Mouse (Mus musculus): ENCODE measurements around the gene Tnrc6b. TPM values are rescaled to one million over a fixed set of nuclear protein-coding genes. Genes with fewer than 3 reads are reported as not detected.

The Tnrc6b gene
- polyA plus RNA-seq, 1 experiment from 2014 or later, result 42.9 TPM

DNA sequence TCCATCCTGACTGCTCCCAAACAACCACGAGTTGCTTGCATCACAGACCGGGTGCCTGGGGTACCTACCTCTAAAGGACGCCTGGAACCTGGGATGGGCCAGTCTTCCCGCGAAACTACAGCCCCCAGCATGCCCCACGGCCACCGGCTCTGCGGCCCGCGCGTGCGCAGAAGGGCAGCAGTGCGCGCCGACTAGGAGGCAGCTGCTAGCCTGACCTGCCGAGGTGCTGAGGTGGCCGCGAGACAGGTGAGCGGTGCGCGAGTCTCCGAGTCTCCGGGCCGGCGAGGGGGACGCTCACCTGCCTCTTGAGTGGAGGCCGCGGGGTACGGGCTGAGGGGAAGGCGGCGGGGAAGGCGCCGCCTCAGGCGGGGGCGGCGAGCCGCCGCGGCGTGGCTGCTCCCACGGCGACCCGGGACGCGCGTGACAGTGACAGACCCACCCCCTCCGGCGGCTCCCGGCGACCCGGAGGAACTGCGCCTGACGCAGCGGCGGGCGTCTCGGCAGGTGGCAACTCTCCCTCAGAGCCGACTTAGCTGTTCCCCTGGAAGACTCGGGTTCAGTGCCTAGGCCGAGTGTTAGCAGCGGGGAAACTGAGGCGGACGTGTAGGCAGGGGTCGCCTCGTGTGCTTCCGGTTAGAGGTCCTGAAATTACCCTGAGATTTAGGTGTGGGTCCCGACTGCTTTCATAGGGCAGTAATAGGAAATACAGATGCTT lies 266.7 kb downstream of the Tnrc6b start, which contains the start of gene Sgsm3:
Gene Sgsm3, plus strand, starts transcription at position 146 of the 715 bp plus-strand sequence.
- no peaks in the 10 kb centered on the region for H3K36me3 ChIP-seq
- H3K9me3 ChIP-seq, result no peaks in the 10 kb centered on the region
- ATAC-seq (ENCODE audit: low FRiP score, low read depth), result peak; percentile 94
- H3K4me3 ChIP-seq, result peak within 1 kb of the TSS; percentile 74
- H3K9ac ChIP-seq, result peak within 1 kb of the TSS; percentile 68
- H3K4me2 ChIP-seq (replicated peaks), result peak within 1 kb of the TSS; percentile 89
- H3K27ac ChIP-seq, result no peak within 1 kb of the TSS
- H3K27me3 ChIP-seq (replicated peaks), result no peaks in the 10 kb centered on the region
- peaks cover 8% of the 10 kb centered on the region for H3K4me1 ChIP-seq
- WGBS, result under 1% methylated on average over 67 of the region's 67 CpGs

DNA sequence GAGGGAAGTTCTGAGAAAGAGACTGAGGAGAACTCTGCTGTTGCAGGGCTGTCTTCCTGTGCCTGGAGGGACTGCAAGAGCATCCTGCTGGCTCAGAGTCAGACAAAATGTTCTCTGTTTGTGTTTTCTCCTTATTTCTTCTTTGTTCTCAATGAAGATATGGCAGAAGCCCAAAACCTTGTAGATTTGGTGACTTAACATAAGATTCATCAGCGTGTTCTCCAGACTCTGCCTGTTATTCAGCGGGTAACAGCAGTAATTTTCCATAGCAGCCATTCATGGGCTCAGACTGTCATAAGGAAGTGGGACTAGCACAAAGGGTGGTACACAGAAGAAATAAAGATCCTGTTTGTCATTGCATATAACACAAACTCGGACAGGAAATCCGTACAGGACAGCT lies 268.5 kb downstream of the Tnrc6b start:
- 84% methylated on average over 4 of the region's 4 CpGs for WGBS
- H3K27ac ChIP-seq, result no peak overlapping the region
- no peaks in the 10 kb centered on the region for H3K36me3 ChIP-seq
- no peaks in the 10 kb centered on the region for H3K27me3 ChIP-seq (replicated peaks)
- H3K9ac ChIP-seq, result no peak overlapping the region
- H3K4me3 ChIP-seq, result no peak overlapping the region
- no peak overlapping the region for H3K4me2 ChIP-seq (replicated peaks)
- H3K4me1 ChIP-seq, result peaks cover 8% of the 10 kb centered on the region
- ATAC-seq (ENCODE audit: low FRiP score, low read depth), result no peak
- H3K9me3 ChIP-seq, result no peaks in the 10 kb centered on the region

GRCm38 (mm10) chr15:80981176-80981575 lies 270.1 kb downstream of the Tnrc6b start:
- H3K36me3 ChIP-seq, result no peaks in the 10 kb centered on the region
- no peak for ATAC-seq (ENCODE audit: low FRiP score, low read depth)

DNA sequence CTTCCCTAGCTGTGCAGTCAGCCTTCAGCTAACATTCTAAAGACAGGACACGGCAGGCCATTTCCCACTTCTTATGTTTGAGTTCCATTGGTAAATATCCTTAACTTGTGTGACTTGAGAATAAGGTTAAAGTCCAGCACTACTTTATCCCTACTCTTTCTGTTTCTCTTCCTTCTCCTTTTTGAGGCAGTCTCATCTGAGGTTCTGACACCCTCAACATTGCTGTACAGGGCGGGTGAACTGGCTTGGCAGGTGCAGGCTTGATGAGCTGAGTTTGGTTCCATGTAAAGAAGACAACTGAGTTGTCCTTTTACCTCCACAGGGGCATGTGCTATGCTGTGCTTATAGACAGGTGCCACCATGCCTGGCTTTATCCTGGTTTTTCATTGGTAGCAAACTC lies 272.2 kb downstream of the Tnrc6b start:
- Histone ChIP-seq H3K9me3 (no peaks in the 10 kb centered on the region), H3K27ac (no peak overlapping the region), H3K4me3 (no peak overlapping the region), H3K4me2 (replicated peaks) (no peak overlapping the region), H3K36me3 (no peaks in the 10 kb centered on the region), H3K4me1 (peaks cover 5% of the 10 kb centered on the region), H3K9ac (no peak overlapping the region), H3K27me3 (replicated peaks) (no peaks in the 10 kb centered on the region)
- 87% methylated on average over 2 of the region's 2 CpGs for WGBS
- ATAC-seq (ENCODE audit: low FRiP score, low read depth), result no peak

More at GRCm38 (mm10) chr15:80981176-80981575, 270.1 kb downstream of the Tnrc6b start:
- Histone ChIP-seq H3K27ac (no peak overlapping the region), H3K9ac (no peak overlapping the region), H3K4me3 (no peak overlapping the region), H3K27me3 (replicated peaks) (no peaks in the 10 kb centered on the region), H3K4me2 (replicated peaks) (no peak overlapping the region), H3K9me3 (no peaks in the 10 kb centered on the region), H3K4me1 (peaks cover 8% of the 10 kb centered on the region)
- 94% methylated on average over 4 of the region's 4 CpGs for WGBS

GRCm38 (mm10) chr15:80988331-80988730 lies 277.2 kb downstream of the Tnrc6b start:
- H3K27me3 ChIP-seq (replicated peaks), result no peaks in the 10 kb centered on the region
- H3K9ac ChIP-seq, result no peak overlapping the region
- no peak overlapping the region for H3K27ac ChIP-seq
- no peak for ATAC-seq (ENCODE audit: low FRiP score, low read depth)
- H3K4me2 ChIP-seq (replicated peaks), result no peak overlapping the region
- H3K4me3 ChIP-seq, result no peak overlapping the region
- no peaks in the 10 kb centered on the region for H3K9me3 ChIP-seq
- no peaks in the 10 kb centered on the region for H3K4me1 ChIP-seq
- 59% methylated on average over 1 of the region's 1 CpGs for WGBS
- H3K36me3 ChIP-seq, result no peaks in the 10 kb centered on the region

DNA sequence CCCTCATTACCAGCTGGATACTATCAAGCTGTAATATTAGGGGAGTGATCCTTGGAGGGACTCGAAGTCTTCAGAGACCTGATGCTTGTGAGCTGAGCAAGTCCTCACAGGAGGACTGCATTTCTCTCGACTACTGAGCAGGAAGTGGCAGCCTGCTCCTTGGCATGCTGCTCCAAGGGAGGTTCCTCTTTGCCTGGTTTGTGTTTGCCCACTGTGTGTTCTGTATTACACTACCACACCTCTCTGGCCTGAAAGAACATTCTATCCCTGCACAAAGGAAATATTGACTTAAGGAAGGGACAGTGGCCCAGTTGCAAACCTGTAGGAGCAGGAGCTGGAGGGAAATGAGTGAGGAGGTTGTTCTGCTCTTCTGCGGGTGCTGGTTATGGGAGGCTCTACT lies 278.6 kb downstream of the Tnrc6b start:
- Histone ChIP-seq H3K27ac (no peak overlapping the region), H3K9me3 (no peaks in the 10 kb centered on the region), H3K4me2 (replicated peaks) (no peak overlapping the region), H3K27me3 (replicated peaks) (no peaks in the 10 kb centered on the region), H3K4me1 (no peaks in the 10 kb centered on the region), H3K4me3 (no peak overlapping the region), H3K36me3 (no peaks in the 10 kb centered on the region), H3K9ac (no peak overlapping the region)
- ATAC-seq (ENCODE audit: low FRiP score, low read depth), result no peak
- 79% methylated on average over 3 of the region's 3 CpGs for WGBS

Small RNAs within 50 kb of the gene (microRNA-seq; reads per million reads assigned to microRNA genes)
- 11.6 reads per million, percentile 24 among the genes with 10 or more reads in this experiment for gene Mir5113

Other genes starting within 250 kb of the Tnrc6b start
- not detected in 2 replicates for gene Enthd1, start 146.2 kb upstream of the Tnrc6b start, polyA plus RNA-seq (2016; fragmentation: Nextera tagmentation; extraction: Ambion mirVana)
- gene Grap2, start 138.7 kb upstream of the Tnrc6b start, polyA plus RNA-seq (2016; fragmentation: Nextera tagmentation; extraction: Ambion mirVana), result 1.8 and 2.0 TPM in 2 replicates
- gene Fam83f, start 39.5 kb upstream of the Tnrc6b start, polyA plus RNA-seq (2016; fragmentation: Nextera tagmentation; extraction: Ambion mirVana), result 0.29 and 0.57 TPM in 2 replicates
- 115 and 120 TPM in 2 replicates for gene Adsl, start 237.2 kb downstream of the Tnrc6b start, polyA plus RNA-seq (2016; fragmentation: Nextera tagmentation; extraction: Ambion mirVana)

Measured in neural tube, embryonic 12.5 days (tissue).